In the genomic region with DNA sequence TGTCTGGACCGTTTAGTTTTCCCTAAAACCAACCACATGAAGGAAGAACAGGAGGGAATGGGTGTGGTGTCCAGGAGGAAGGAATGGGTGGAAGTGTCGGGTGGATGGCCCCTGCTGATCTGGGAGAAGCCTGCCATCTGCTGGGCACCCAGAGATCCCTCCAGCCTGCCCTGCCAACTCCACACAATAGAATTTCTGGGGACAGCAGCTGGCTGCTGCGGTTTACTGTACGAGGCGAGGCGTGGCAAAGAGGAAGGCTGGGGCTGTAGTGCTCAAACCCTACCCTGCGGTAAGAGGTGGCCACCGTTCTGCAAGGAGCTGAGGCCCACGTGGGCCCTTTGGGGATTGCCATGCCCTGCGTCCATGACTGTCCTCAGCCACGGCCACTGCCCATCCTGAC, we compare ENCODE assay signal across 8 mouse cellular contexts. TPM values are rescaled to one million over a fixed set of nuclear protein-coding genes. Genes with fewer than 3 reads are reported as not detected.
A peak's percentile ranks its signal among the peaks of the same experiment; 100 is the strongest.
DNase-seq lines count a peak whose midpoint lies in the region; ATAC-seq and TF ChIP-seq lines count a peak whose summit lies in the region.

No protein-coding gene starts in this region.

- H3K4me2 ChIP-seq in hindbrain, postnatal 0 days (ENCODE audit: low read depth, low read length), result no peak overlapping the region
- H3K4me2 ChIP-seq in midbrain, embryonic 13.5 days (replicated peaks), result no peak overlapping the region

- H3K9ac ChIP-seq in hindbrain, postnatal 0 days (replicated peaks; ENCODE audit: low read length), result peak overlapping the region; percentile 35; the same call in 1 of the 2 replicates
- peak overlapping the region; percentile 59 for H3K9ac ChIP-seq in midbrain, embryonic 13.5 days (replicated peaks)

- peaks cover 12% of the 10 kb centered on the region for H3K4me1 ChIP-seq in hindbrain, postnatal 0 days (ENCODE audit: insufficient read depth, low read length)
- peaks cover 45% of the 10 kb centered on the region for H3K4me1 ChIP-seq in midbrain, embryonic 13.5 days (replicated peaks)
- H3K4me1 ChIP-seq in spleen, adult 2 months (ENCODE audit: control insufficient read depth, insufficient read depth, insufficient read length), result peaks cover 14% of the 10 kb centered on the region; the same call in 1 of the 2 replicates

- TF ChIP-seq POLR2A in spleen, adult 2 months (IDR thresholded peaks at IDR 0.05; ENCODE audit: low read depth, low read length), result no peak

- peak; percentile 45 to 67 for DNase-seq in spleen, adult 18-20 months
- DNase-seq in spleen, adult 12 weeks (ENCODE audit: low spot score), result no peak
- DNase-seq in cerebellum, postnatal 14 days, result peak; percentile 79 to 83
- DNase-seq in gastrocnemius, adult 2 months, result peak; percentile 76
- peak; percentile 84 for DNase-seq in hindbrain, postnatal 0 days (ENCODE audit: low spot score)
- DNase-seq in left cerebral cortex, postnatal 4 days, result peak; percentile 79
- DNase-seq in spleen, adult 2 months (ENCODE audit: low read depth in 1 of 2, low spot score in 2 of 2), result peak; percentile 33 to 65

- intact Hi-C loops in gastrocnemius, adult 2 months (cut with DNase I), result loop anchor here (1.0 to 5.0 kb wide), 3 partner anchors 48 to 156 kb away; no protein-coding TSS in a partner anchor
- intact Hi-C loops in left cerebral cortex, postnatal 4 days (cut with DNase I), result loop anchor here (10.0 kb wide), 2 partner anchors 106 to 136 kb away; a partner anchor contains a TSS

- no peaks in the 10 kb centered on the region for H3K27me3 ChIP-seq in hindbrain, postnatal 0 days (ENCODE audit: insufficient read depth, low read length)
- no peaks in the 10 kb centered on the region for H3K27me3 ChIP-seq in midbrain, embryonic 13.5 days
- no peaks in the 10 kb centered on the region for H3K27me3 ChIP-seq in spleen, adult 2 months (ENCODE audit: control insufficient read depth, insufficient read depth, low read length)

- no peaks in the 10 kb centered on the region for H3K9me3 ChIP-seq in hindbrain, postnatal 0 days (ENCODE audit: low read length)
- H3K9me3 ChIP-seq in midbrain, embryonic 13.5 days, result no peaks in the 10 kb centered on the region

- WGBS in hindbrain, postnatal 0 days, result 19% methylated on average over 11 of the region's 11 CpGs
- 23% methylated on average over 11 of the region's 11 CpGs for WGBS in midbrain, embryonic 13.5 days
- 2% methylated on average over 11 of the region's 11 CpGs for whole genome bisulfite sequencing in spleen, adult 2 months

- TF ChIP-seq CTCF in gastrocnemius, adult 2 months (IDR thresholded peaks at IDR 0.05), result peak; percentile 86
- peak; percentile 89 for TF ChIP-seq CTCF in hindbrain, postnatal 0 days (IDR thresholded peaks at IDR 0.05; ENCODE audit: low read depth)
- peak; percentile 78; the same call in 1 of the 2 replicates for TF ChIP-seq CTCF in spleen, adult 2 months (IDR thresholded peaks at IDR 0.05; ENCODE audit: extremely low read depth, insufficient read depth, insufficient read length, insufficient replicate concordance)

- peak; percentile 76 for ATAC-seq in hindbrain, postnatal 0 days
- ATAC-seq in midbrain, embryonic 13.5 days, result peak; percentile 81

- H3K36me3 ChIP-seq in hindbrain, postnatal 0 days (ENCODE audit: insufficient read depth, low read length), result no peaks in the 10 kb centered on the region
- H3K36me3 ChIP-seq in midbrain, embryonic 13.5 days, result no peaks in the 10 kb centered on the region
- no peaks in the 10 kb centered on the region for H3K36me3 ChIP-seq in spleen, adult 2 months (ENCODE audit: control insufficient read depth, insufficient read depth, low read length)

- H3K27ac ChIP-seq in gastrocnemius, adult 2 months, result no peak overlapping the region
- H3K27ac ChIP-seq in hindbrain, postnatal 0 days, result peak overlapping the region; percentile 36; the same call in 1 of the 2 replicates
- H3K27ac ChIP-seq in midbrain, embryonic 13.5 days, result peak overlapping the region; percentile 76
- no peak overlapping the region for H3K27ac ChIP-seq in spleen, adult 2 months (ENCODE audit: insufficient read depth, low read length)

- no peak overlapping the region for H3K4me3 ChIP-seq in gastrocnemius, adult 2 months
- no peak overlapping the region for H3K4me3 ChIP-seq in hindbrain, postnatal 0 days (ENCODE audit: low read length)
- H3K4me3 ChIP-seq in midbrain, embryonic 13.5 days (replicated peaks), result no peak overlapping the region
- H3K4me3 ChIP-seq in spleen, adult 2 months (ENCODE audit: extremely low read depth, insufficient read depth, insufficient read length), result no peak overlapping the region

RNA-seq across cellular contexts. Expression of a gene that starts 37.8 kb away (rescaled TPM):
- 10 to 100 TPM; 30.7 to 36.6 TPM for total RNA-seq in gastrocnemius, adult 2 months (2021)
- total RNA-seq in hindbrain, postnatal 0 days (2014; rRNA removed), result 161 and 182 TPM in 2 replicates
- 42.1 and 43.9 TPM in 2 replicates for polyA plus RNA-seq in hindbrain, postnatal 0 days (2015; fragmentation: Nextera tagmentation; extraction: Ambion mirVana)
- total RNA-seq in left cerebral cortex, postnatal 4 days (2021), result 100 to 1,000 TPM; 217 to 222 TPM
- 50.0 and 53.1 TPM in 2 replicates for polyA plus RNA-seq in midbrain, embryonic 13.5 days (2015; fragmentation: Nextera tagmentation; extraction: Ambion mirVana)
- polyA plus RNA-seq in spleen, adult 2 months (2012; rRNA removed), result 3.9 and 4.6 TPM in 2 replicates

RNA-seq across cellular contexts. Expression of a gene that starts 37.9 kb away (rescaled TPM):
- not detected for total RNA-seq in gastrocnemius, adult 2 months (2021)
- total RNA-seq in hindbrain, postnatal 0 days (2014; rRNA removed), result 11.5 and 12.5 TPM in 2 replicates
- 9.7 and 10.3 TPM in 2 replicates for polyA plus RNA-seq in hindbrain, postnatal 0 days (2015; fragmentation: Nextera tagmentation; extraction: Ambion mirVana)
- 1 to 10 TPM; 7.3 to 8.5 TPM for total RNA-seq in left cerebral cortex, postnatal 4 days (2021)
- polyA plus RNA-seq in midbrain, embryonic 13.5 days (2015; fragmentation: Nextera tagmentation; extraction: Ambion mirVana), result 17.6 and 18.1 TPM in 2 replicates
- polyA plus RNA-seq in spleen, adult 2 months (2012; rRNA removed), result 0.47 TPM in 2 replicates

Comparison
In these comparisons a context has a peak if more than half of its experiments do, and no peak if none do; other contexts are left out.
1. H3K27ac ChIP-seq: peak in hindbrain, postnatal 0 days (single experiment) and midbrain, embryonic 13.5 days (single experiment); none in gastrocnemius, adult 2 months (single experiment) and spleen, adult 2 months (single experiment).
2. RNA of a gene that starts 37.9 kb away (total RNA-seq): 11.5 to 12.5 TPM in hindbrain, postnatal 0 days and 7.3 to 8.5 TPM in left cerebral cortex, postnatal 4 days; not detected in gastrocnemius, adult 2 months; every median in the first group is over 4 times any median in the second.
3. Peak in every context shown above with its lines, with median percentiles within 50 percentile points of each other: CTCF ChIP-seq.